Comparison of ENCODE assay signal across 8 mouse cellular contexts in the genomic region with DNA sequence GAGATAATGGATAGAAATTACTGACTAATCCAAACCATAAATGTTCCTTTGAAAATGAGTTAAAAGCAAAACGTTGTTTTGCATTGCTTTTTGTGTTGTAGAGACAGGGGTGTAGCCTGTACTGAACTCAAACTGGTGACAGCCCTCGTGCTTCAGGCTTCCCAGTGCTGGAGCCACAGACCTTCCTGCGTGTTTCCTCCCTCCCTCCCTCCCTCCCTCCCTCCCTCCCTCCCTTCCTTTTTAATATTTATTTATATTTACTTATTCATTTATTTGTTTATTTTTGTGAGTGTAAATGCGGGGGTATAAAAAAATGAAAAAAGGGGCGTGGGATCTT. TPM values are rescaled to one million over a fixed set of nuclear protein-coding genes. Genes with fewer than 3 reads are reported as not detected.
DNase-seq lines count a peak whose midpoint lies in the region; ATAC-seq and TF ChIP-seq lines count a peak whose summit lies in the region.

No protein-coding gene starts in this region.

- TF ChIP-seq CTCF in hindbrain, postnatal 0 days (IDR thresholded peaks at IDR 0.05; ENCODE audit: low read depth) = no peak

- 13% methylated on average over 5 of the region's 5 CpGs for WGBS in kidney, embryonic 16.5 days
- 14% methylated on average over 5 of the region's 5 CpGs for WGBS in embryonic facial prominence, embryonic 11.5 days
- 11% methylated on average over 5 of the region's 5 CpGs for WGBS in hindbrain, postnatal 0 days
- 16% methylated on average over 5 of the region's 5 CpGs for WGBS in midbrain, embryonic 16.5 days

- no peaks in the 10 kb centered on the region for H3K9me3 ChIP-seq in kidney, embryonic 16.5 days (ENCODE audit: low read length)
- no peaks in the 10 kb centered on the region for H3K9me3 ChIP-seq in embryonic facial prominence, embryonic 11.5 days (replicated peaks; ENCODE audit: control insufficient read depth, low read length)
- no peaks in the 10 kb centered on the region for H3K9me3 ChIP-seq in hindbrain, postnatal 0 days (ENCODE audit: low read length)
- no peaks in the 10 kb centered on the region for H3K9me3 ChIP-seq in midbrain, embryonic 16.5 days (replicated peaks; ENCODE audit: control insufficient read depth, low read length, poor library complexity, severe bottlenecking)

- no peak for DNase-seq in kidney, postnatal 25 days
- no peak for DNase-seq in embryonic facial prominence, embryonic 11.5 days (ENCODE audit: low spot score)
- no peak for DNase-seq in hindbrain, postnatal 0 days (ENCODE audit: low spot score)
- DNase-seq in thymus, postnatal 0 days (ENCODE audit: low spot score) = no peak
- DNase-seq in embryo, embryonic 10.5 days (ENCODE audit: low spot score) = no peak
- no peak for DNase-seq in cerebellum, postnatal 36 days

- H3K4me1 ChIP-seq in kidney, embryonic 16.5 days (ENCODE audit: insufficient read depth, low read length) = 0 out of 2 replicates have a peak, but pooled peaks cover 3% of the 10 kb centered on the region
- no peaks in the 10 kb centered on the region for H3K4me1 ChIP-seq in embryonic facial prominence, embryonic 11.5 days (ENCODE audit: control insufficient read depth, insufficient read depth, low read length)
- H3K4me1 ChIP-seq in hindbrain, postnatal 0 days (ENCODE audit: insufficient read depth, low read length) = no peaks in the 10 kb centered on the region
- H3K4me1 ChIP-seq in midbrain, embryonic 16.5 days (ENCODE audit: control insufficient read depth, insufficient read depth, low read length) = no peaks in the 10 kb centered on the region; the same call in 1 of the 2 replicates

- H3K9ac ChIP-seq in kidney, embryonic 16.5 days (replicated peaks; ENCODE audit: low read length) = peak overlapping the region; percentile 78
- peak overlapping the region; percentile 60 for H3K9ac ChIP-seq in embryonic facial prominence, embryonic 11.5 days (replicated peaks; ENCODE audit: low read length)
- peak overlapping the region; percentile 40; the same call in 1 of the 2 replicates for H3K9ac ChIP-seq in hindbrain, postnatal 0 days (replicated peaks; ENCODE audit: low read length)
- H3K9ac ChIP-seq in midbrain, embryonic 16.5 days (ENCODE audit: low read depth, low read length) = peak overlapping the region; percentile 79

- peak; percentile 31; the same call in 1 of the 2 replicates for ATAC-seq in kidney, embryonic 16.5 days (ENCODE audit: low FRiP score, low TSS enrichment)
- no peak for ATAC-seq in embryonic facial prominence, embryonic 11.5 days (replicated peaks; ENCODE audit: insufficient number of reproducible peaks, low FRiP score, low TSS enrichment, low read depth)
- ATAC-seq in hindbrain, postnatal 0 days = no peak
- ATAC-seq in midbrain, embryonic 16.5 days = peak; percentile 54

- peak overlapping the region; percentile 93 for H3K27ac ChIP-seq in kidney, embryonic 16.5 days (ENCODE audit: low read length)
- H3K27ac ChIP-seq in embryonic facial prominence, embryonic 11.5 days (replicated peaks; ENCODE audit: low read depth, low read length) = peak overlapping the region; percentile 59; the same call in 1 of the 2 replicates
- H3K27ac ChIP-seq in hindbrain, postnatal 0 days = peak overlapping the region; percentile 76; the same call in 1 of the 2 replicates
- H3K27ac ChIP-seq in midbrain, embryonic 16.5 days (ENCODE audit: low read length) = peak overlapping the region; percentile 92

- no peaks in the 10 kb centered on the region for H3K36me3 ChIP-seq in kidney, embryonic 16.5 days (ENCODE audit: insufficient read depth, low read length)
- H3K36me3 ChIP-seq in embryonic facial prominence, embryonic 11.5 days (replicated peaks; ENCODE audit: control insufficient read depth, insufficient read depth, low read depth, low read length) = no peaks in the 10 kb centered on the region
- no peaks in the 10 kb centered on the region for H3K36me3 ChIP-seq in hindbrain, postnatal 0 days (ENCODE audit: insufficient read depth, low read length)
- no peaks in the 10 kb centered on the region for H3K36me3 ChIP-seq in midbrain, embryonic 16.5 days (ENCODE audit: control insufficient read depth, insufficient read depth, low read length)

- H3K27me3 ChIP-seq in kidney, embryonic 16.5 days (ENCODE audit: insufficient read depth, low read length) = no peaks in the 10 kb centered on the region
- H3K27me3 ChIP-seq in embryonic facial prominence, embryonic 11.5 days (ENCODE audit: control insufficient read depth, insufficient read depth, low read length) = no peaks in the 10 kb centered on the region
- H3K27me3 ChIP-seq in hindbrain, postnatal 0 days (ENCODE audit: insufficient read depth, low read length) = no peaks in the 10 kb centered on the region
- no peaks in the 10 kb centered on the region for H3K27me3 ChIP-seq in midbrain, embryonic 16.5 days (ENCODE audit: control insufficient read depth, insufficient read depth, low read depth, low read length)

- peak overlapping the region; percentile 60 for H3K4me3 ChIP-seq in kidney, embryonic 16.5 days (ENCODE audit: low read length)
- peak overlapping the region; percentile 42 for H3K4me3 ChIP-seq in embryonic facial prominence, embryonic 11.5 days (ENCODE audit: low read depth, low read length)
- H3K4me3 ChIP-seq in hindbrain, postnatal 0 days (ENCODE audit: low read length) = peak overlapping the region; percentile 49
- peak overlapping the region; percentile 53 for H3K4me3 ChIP-seq in midbrain, embryonic 16.5 days (ENCODE audit: low read depth, low read length)

- peak overlapping the region; percentile 84 for H3K4me2 ChIP-seq in kidney, embryonic 16.5 days (replicated peaks; ENCODE audit: low read depth, low read length)
- peak overlapping the region; percentile 43 for H3K4me2 ChIP-seq in embryonic facial prominence, embryonic 11.5 days (ENCODE audit: low read depth, low read length)
- H3K4me2 ChIP-seq in hindbrain, postnatal 0 days (ENCODE audit: low read depth, low read length) = peak overlapping the region; percentile 67
- H3K4me2 ChIP-seq in midbrain, embryonic 16.5 days (ENCODE audit: low read length) = peak overlapping the region; percentile 68

RNA-seq across cellular contexts. Expression of a gene that starts 8.5 kb away (rescaled TPM):
- 20.2 and 21.5 TPM in 2 replicates for polyA plus RNA-seq in kidney, embryonic 16.5 days (2015; fragmentation: Nextera tagmentation; extraction: Ambion mirVana)
- 14.2 and 16.0 TPM in 2 replicates for polyA plus RNA-seq in embryonic facial prominence, embryonic 11.5 days (2014; fragmentation: Nextera tagmentation; extraction: Ambion mirVana)
- total RNA-seq in hindbrain, postnatal 0 days (2014; rRNA removed) = 777 and 1,409 TPM in 2 replicates
- polyA plus RNA-seq in hindbrain, postnatal 0 days (2015; fragmentation: Nextera tagmentation; extraction: Ambion mirVana) = 4.2 and 6.8 TPM in 2 replicates
- 1.5 and 2.3 TPM in 2 replicates for polyA plus RNA-seq in midbrain, embryonic 16.5 days (2015; fragmentation: Nextera tagmentation; extraction: Ambion mirVana)
- 74.2 and 89.3 TPM in 2 replicates for polyA plus RNA-seq in thymus, postnatal 0 days (2015; fragmentation: Nextera tagmentation; extraction: Ambion mirVana)

RNA-seq across cellular contexts. Expression of a gene that starts 8.7 kb away (rescaled TPM):
- polyA plus RNA-seq in kidney, embryonic 16.5 days (2015; fragmentation: Nextera tagmentation; extraction: Ambion mirVana) = 49.8 and 53.1 TPM in 2 replicates
- 99.8 and 102 TPM in 2 replicates for polyA plus RNA-seq in embryonic facial prominence, embryonic 11.5 days (2014; fragmentation: Nextera tagmentation; extraction: Ambion mirVana)
- 477 and 856 TPM in 2 replicates for total RNA-seq in hindbrain, postnatal 0 days (2014; rRNA removed)
- polyA plus RNA-seq in hindbrain, postnatal 0 days (2015; fragmentation: Nextera tagmentation; extraction: Ambion mirVana) = 13.5 and 16.6 TPM in 2 replicates
- 1.8 and 8.3 TPM in 2 replicates for polyA plus RNA-seq in midbrain, embryonic 16.5 days (2015; fragmentation: Nextera tagmentation; extraction: Ambion mirVana)
- polyA plus RNA-seq in thymus, postnatal 0 days (2015; fragmentation: Nextera tagmentation; extraction: Ambion mirVana) = 178 and 206 TPM in 2 replicates

RNA-seq across cellular contexts. Expression of a gene that starts 10.3 kb away (rescaled TPM):
- polyA plus RNA-seq in kidney, embryonic 16.5 days (2015; fragmentation: Nextera tagmentation; extraction: Ambion mirVana) = 29.5 and 30.5 TPM in 2 replicates
- polyA plus RNA-seq in embryonic facial prominence, embryonic 11.5 days (2014; fragmentation: Nextera tagmentation; extraction: Ambion mirVana) = 31.9 and 34.5 TPM in 2 replicates
- total RNA-seq in hindbrain, postnatal 0 days (2014; rRNA removed) = 20.6 and 39.3 TPM in 2 replicates
- 5.1 and 5.5 TPM in 2 replicates for polyA plus RNA-seq in hindbrain, postnatal 0 days (2015; fragmentation: Nextera tagmentation; extraction: Ambion mirVana)
- 4.0 and 4.9 TPM in 2 replicates for polyA plus RNA-seq in midbrain, embryonic 16.5 days (2015; fragmentation: Nextera tagmentation; extraction: Ambion mirVana)
- 37.1 and 39.2 TPM in 2 replicates for polyA plus RNA-seq in thymus, postnatal 0 days (2015; fragmentation: Nextera tagmentation; extraction: Ambion mirVana)

RNA-seq across cellular contexts. Expression of a gene that starts 15.8 kb away (rescaled TPM):
- polyA plus RNA-seq in kidney, embryonic 16.5 days (2015; fragmentation: Nextera tagmentation; extraction: Ambion mirVana) = 3.8 and 8.2 TPM in 2 replicates
- polyA plus RNA-seq in embryonic facial prominence, embryonic 11.5 days (2014; fragmentation: Nextera tagmentation; extraction: Ambion mirVana) = 15.9 and 24.3 TPM in 2 replicates
- total RNA-seq in hindbrain, postnatal 0 days (2014; rRNA removed) = 468 and 587 TPM in 2 replicates
- 0.84 and 1.2 TPM in 2 replicates for polyA plus RNA-seq in hindbrain, postnatal 0 days (2015; fragmentation: Nextera tagmentation; extraction: Ambion mirVana)
- polyA plus RNA-seq in midbrain, embryonic 16.5 days (2015; fragmentation: Nextera tagmentation; extraction: Ambion mirVana) = 1.3 TPM in 1 of 2 replicates, not detected in the other
- polyA plus RNA-seq in thymus, postnatal 0 days (2015; fragmentation: Nextera tagmentation; extraction: Ambion mirVana) = 25.8 and 33.9 TPM in 2 replicates

RNA-seq across cellular contexts. Expression of a gene that starts 16.1 kb away (rescaled TPM):
- 7.8 and 9.2 TPM in 2 replicates for polyA plus RNA-seq in kidney, embryonic 16.5 days (2015; fragmentation: Nextera tagmentation; extraction: Ambion mirVana)
- polyA plus RNA-seq in embryonic facial prominence, embryonic 11.5 days (2014; fragmentation: Nextera tagmentation; extraction: Ambion mirVana) = 4.2 and 20.5 TPM in 2 replicates
- 67.7 and 136 TPM in 2 replicates for total RNA-seq in hindbrain, postnatal 0 days (2014; rRNA removed)
- 2.2 and 10.5 TPM in 2 replicates for polyA plus RNA-seq in hindbrain, postnatal 0 days (2015; fragmentation: Nextera tagmentation; extraction: Ambion mirVana)
- polyA plus RNA-seq in midbrain, embryonic 16.5 days (2015; fragmentation: Nextera tagmentation; extraction: Ambion mirVana) = not detected in 2 replicates
- polyA plus RNA-seq in thymus, postnatal 0 days (2015; fragmentation: Nextera tagmentation; extraction: Ambion mirVana) = 49.6 and 71.7 TPM in 2 replicates

Comparison
In these comparisons a context has a peak if more than half of its experiments do, and no peak if none do; other contexts are left out.
1. ATAC-seq: peak in kidney, embryonic 16.5 days (single experiment) and midbrain, embryonic 16.5 days (single experiment); none in embryonic facial prominence, embryonic 11.5 days (single experiment) and hindbrain, postnatal 0 days (single experiment).
2. Peak in every context shown above with its lines, with median percentiles within 50 percentile points of each other: H3K27ac ChIP-seq, H3K4me2 ChIP-seq, H3K4me3 ChIP-seq and H3K9ac ChIP-seq.